Mouse (Mus musculus) ES-E14 (cell line): ENCODE data around the gene Sla2.

Source experiments
- CHD2 ChIP-seq: IDR thresholded peaks from 2 replicates; pipeline ENCODE4 v1.6.1; 2014; ENCODE audit warnings: mild to moderate bottlenecking, low read depth, low read length, inconsistent platforms
- HCFC1 ChIP-seq: IDR thresholded peaks from 2 replicates; pipeline ENCODE4 v1.6.1; 2012; ENCODE audit warnings: low read length, inconsistent platforms, borderline replicate concordance; ENCODE audit not compliant: insufficient read depth
- MAFK ChIP-seq: IDR thresholded peaks from 2 replicates; pipeline ENCODE4 v1.6.1; 2014; ENCODE audit warnings: mild to moderate bottlenecking, low read depth, low read length, inconsistent platforms; ENCODE audit not compliant: insufficient read depth
- ZNF384 ChIP-seq: IDR thresholded peaks from 2 replicates; pipeline ENCODE4 v1.6.1; 2012; ENCODE audit warnings: low read depth, low read length, inconsistent platforms

DNA sequence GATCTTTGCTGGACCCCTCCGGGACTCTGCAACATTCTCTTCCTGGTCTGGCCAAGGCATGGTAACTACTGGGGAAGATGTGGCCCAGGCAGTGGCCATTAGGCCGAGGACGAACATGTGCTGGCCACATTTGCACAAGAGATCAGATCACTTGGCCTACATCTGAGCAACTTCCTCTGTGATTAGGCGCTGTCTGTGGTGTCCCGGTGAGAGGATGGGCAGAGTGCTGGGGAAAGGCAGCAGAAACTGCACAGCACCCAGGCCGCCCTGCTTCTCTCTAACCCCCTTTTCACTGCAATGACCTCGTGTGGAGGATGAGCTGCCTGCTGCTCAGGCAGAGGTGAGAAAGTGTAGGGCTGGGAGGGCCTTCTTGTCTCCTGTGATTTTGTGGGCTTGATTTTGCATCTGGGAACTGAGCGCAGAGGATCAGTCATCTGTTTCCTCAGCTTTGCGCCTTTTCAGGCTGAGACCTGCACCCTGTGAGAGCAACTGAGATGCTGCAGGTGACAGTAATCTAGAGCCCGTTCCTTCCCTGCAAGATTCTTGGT lies 834 bp downstream of the Sla2 start:
- TF ChIP-seq ZNF384 = no peak
- TF ChIP-seq MAFK = no peak
- no peak for TF ChIP-seq CHD2
- TF ChIP-seq HCFC1 = no peak
